Mouse (Mus musculus) retina, postnatal 7 days (tissue): ENCODE measurements at regions not wholly inside any gene's neighbourhood (a gene's known extent, or its start where the extent isn't known, plus 50 kb on each side); places are given as distances from the start of the nearest gene placed in this dataset.

Experiments used
- DNase-seq: peaks from one replicate; pipeline ENCODE4 v3.0.0-alpha.2; 2012; ENCODE audit warnings: low read depth, low spot score

- no peak for DNase-seq
Measured at GRCm38 (mm10) chr7:113156861-113157747, 50.2 kb upstream of the Arntl start.
